Mouse (Mus musculus) inflammation-experienced regulatory T-cells, adult 6 months (primary cell): ENCODE measurements around the gene Nsun7. TPM values are rescaled to one million over a fixed set of nuclear protein-coding genes. Genes with fewer than 3 reads are reported as not detected.

Source experiments
- ATAC-seq: one replicate; pipeline ENCODE4 v1.8.0; 2017
- polyA plus RNA-seq, 3 experiments: library from polyadenylated mRNA; unstranded; fragments of 100-300 nt; shearing (Covaris generic); gene quantifications; one replicate each; pipeline ENCODE4 v1.2.1; 2017

Gene Nsun7
- polyA plus RNA-seq = 1 to 10 TPM in 2 of 3 experiments, not detected in 1; 1.1 to 1.9 TPM

- peak; percentile 79 for ATAC-seq
Measured at GRCm38 (mm10) chr5:66259756-66260448, at the start of gene Nsun7. TSS of gene Nsun7 (plus strand) at chr5:66259897.

GRCm38 (mm10) chr5:66214395-66214935, 45.2 kb upstream of the Nsun7 start:
- no peak for ATAC-seq

GRCm38 (mm10) chr5:66215569-66216277, 44.0 kb upstream of the Nsun7 start:
- no peak for ATAC-seq

GRCm38 (mm10) chr5:66219692-66220091, 40.0 kb upstream of the Nsun7 start:
- no peak for ATAC-seq

GRCm38 (mm10) chr5:66220620-66221019, 39.1 kb upstream of the Nsun7 start:
- no peak for ATAC-seq

- no peak for ATAC-seq
Measured at GRCm38 (mm10) chr5:66222916-66223315, 36.8 kb upstream of the Nsun7 start.

- ATAC-seq = no peak
Measured at GRCm38 (mm10) chr5:66226526-66226925, 33.2 kb upstream of the Nsun7 start.

- ATAC-seq = no peak
Measured at GRCm38 (mm10) chr5:66231660-66232269, 27.9 kb upstream of the Nsun7 start.

- no peak for ATAC-seq
Measured at GRCm38 (mm10) chr5:66232456-66232855, 27.2 kb upstream of the Nsun7 start.

- no peak for ATAC-seq
Measured at GRCm38 (mm10) chr5:66241894-66242293, 17.8 kb upstream of the Nsun7 start.

GRCm38 (mm10) chr5:66243467-66243866, 16.2 kb upstream of the Nsun7 start:
- no peak for ATAC-seq

GRCm38 (mm10) chr5:66244043-66244660, 15.5 kb upstream of the Nsun7 start:
- ATAC-seq = no peak

GRCm38 (mm10) chr5:66245958-66246497, 13.7 kb upstream of the Nsun7 start:
- ATAC-seq = no peak

GRCm38 (mm10) chr5:66253219-66253618, 6.5 kb upstream of the Nsun7 start:
- no peak for ATAC-seq

GRCm38 (mm10) chr5:66255044-66255443, 4.7 kb upstream of the Nsun7 start:
- ATAC-seq = no peak

- ATAC-seq = no peak
Measured at GRCm38 (mm10) chr5:66259000-66259399, 697 bp upstream of the Nsun7 start.

GRCm38 (mm10) chr5:66259431-66259755, 304 bp upstream of the Nsun7 start:
- ATAC-seq = peak; percentile 27

- no peak for ATAC-seq
Measured at GRCm38 (mm10) chr5:66262475-66262874, 2.8 kb downstream of the Nsun7 start.

GRCm38 (mm10) chr5:66263398-66263797, 3.7 kb downstream of the Nsun7 start:
- no peak for ATAC-seq

- ATAC-seq = no peak
Measured at GRCm38 (mm10) chr5:66269616-66270015, 9.9 kb downstream of the Nsun7 start.

- no peak for ATAC-seq
Measured at GRCm38 (mm10) chr5:66271141-66271540, 11.4 kb downstream of the Nsun7 start.

- no peak for ATAC-seq
Measured at GRCm38 (mm10) chr5:66274417-66274816, 14.7 kb downstream of the Nsun7 start.

GRCm38 (mm10) chr5:66279650-66280049, 20.0 kb downstream of the Nsun7 start:
- ATAC-seq = no peak
